Comparison of ENCODE assay signal across 20 mouse cellular contexts in genomic region chr19:47440967-47441366, GRCm38 (mm10).
"Had no signal": no experiment of that assay in that cellular context is flagged by ENCODE, and none has a peak within 500 bp of the region (broad histone marks: within the 10 kb centered on the region; RNA-seq: fewer than 3 reads in every experiment).

No protein-coding gene starts in this region.

- ATAC-seq: intestine, embryonic 15.5 days; midbrain, embryonic 15.5 days had no signal

- H3K4me2 ChIP-seq: intestine, embryonic 15.5 days; kidney, embryonic 15.5 days; liver, embryonic 11.5 days; lung, embryonic 15.5 days; midbrain, embryonic 12.5 days; midbrain, embryonic 15.5 days; neural tube, embryonic 13.5 days had no signal

- H3K27me3 ChIP-seq: intestine, embryonic 15.5 days; kidney, embryonic 15.5 days; midbrain, embryonic 15.5 days; neural tube, embryonic 13.5 days had no signal

- H3K4me3 ChIP-seq: intestine, embryonic 15.5 days; kidney, embryonic 15.5 days; left cerebral cortex, adult 2 months; lung, embryonic 15.5 days; midbrain, embryonic 12.5 days; midbrain, embryonic 15.5 days; neural tube, embryonic 13.5 days had no signal

- H3K9me3 ChIP-seq: intestine, embryonic 15.5 days; kidney, embryonic 15.5 days; lung, embryonic 15.5 days; midbrain, embryonic 12.5 days; midbrain, embryonic 15.5 days; neural tube, embryonic 13.5 days had no signal

- DNase-seq: kidney, adult 11 months; kidney, adult 8-10 months; kidney, postnatal 10 days; kidney, postnatal 36 days; layer of hippocampus, postnatal 36 days; lung, adult 18-20 months; lung, postnatal 10 days; lung, postnatal 36 days; retina, postnatal 1 day; right cerebral cortex, postnatal 25 days had no signal

- H3K9ac ChIP-seq: intestine, embryonic 15.5 days; kidney, embryonic 15.5 days; liver, embryonic 14.5 days; lung, embryonic 15.5 days; midbrain, embryonic 12.5 days; midbrain, embryonic 15.5 days; neural tube, embryonic 13.5 days had no signal

- H3K27ac ChIP-seq: intestine, embryonic 15.5 days; kidney, embryonic 15.5 days; left cerebral cortex, adult 2 months; liver, embryonic 14.5 days; lung, embryonic 15.5 days; midbrain, embryonic 12.5 days; midbrain, embryonic 15.5 days; neural tube, embryonic 13.5 days; stomach, postnatal 0 days had no signal

- H3K36me3 ChIP-seq: intestine, embryonic 15.5 days; kidney, embryonic 15.5 days; lung, embryonic 15.5 days; midbrain, embryonic 12.5 days; midbrain, embryonic 15.5 days; neural tube, embryonic 13.5 days had no signal
